Mouse (Mus musculus) spleen, postnatal 10 days (tissue): ENCODE results near the gene Surf6.
"Not testable (repeated sequence)": the region's sequence is repeated elsewhere in the genome, so short reads cannot be mapped to it uniquely, and the experiment has no call there.

Experiments
- DNase-seq, 2 experiments: peaks; one replicate each; pipeline ENCODE4 v3.0.0; 2021 to 2022; ENCODE audit warnings: low spot score in 2 of 2

The Surf6 gene

GRCm38 (mm10) chr2:26913416-26914147 is 10.9 kb upstream of the Surf6 start:
- no peak for DNase-seq

GRCm38 (mm10) chr2:26912253-26912770 is 9.6 kb upstream of the Surf6 start:
- no peak for DNase-seq

GRCm38 (mm10) chr2:26910994-26911765 is 8.5 kb upstream of the Surf6 start:
- DNase-seq = peak; percentile 34 to 78

DNA sequence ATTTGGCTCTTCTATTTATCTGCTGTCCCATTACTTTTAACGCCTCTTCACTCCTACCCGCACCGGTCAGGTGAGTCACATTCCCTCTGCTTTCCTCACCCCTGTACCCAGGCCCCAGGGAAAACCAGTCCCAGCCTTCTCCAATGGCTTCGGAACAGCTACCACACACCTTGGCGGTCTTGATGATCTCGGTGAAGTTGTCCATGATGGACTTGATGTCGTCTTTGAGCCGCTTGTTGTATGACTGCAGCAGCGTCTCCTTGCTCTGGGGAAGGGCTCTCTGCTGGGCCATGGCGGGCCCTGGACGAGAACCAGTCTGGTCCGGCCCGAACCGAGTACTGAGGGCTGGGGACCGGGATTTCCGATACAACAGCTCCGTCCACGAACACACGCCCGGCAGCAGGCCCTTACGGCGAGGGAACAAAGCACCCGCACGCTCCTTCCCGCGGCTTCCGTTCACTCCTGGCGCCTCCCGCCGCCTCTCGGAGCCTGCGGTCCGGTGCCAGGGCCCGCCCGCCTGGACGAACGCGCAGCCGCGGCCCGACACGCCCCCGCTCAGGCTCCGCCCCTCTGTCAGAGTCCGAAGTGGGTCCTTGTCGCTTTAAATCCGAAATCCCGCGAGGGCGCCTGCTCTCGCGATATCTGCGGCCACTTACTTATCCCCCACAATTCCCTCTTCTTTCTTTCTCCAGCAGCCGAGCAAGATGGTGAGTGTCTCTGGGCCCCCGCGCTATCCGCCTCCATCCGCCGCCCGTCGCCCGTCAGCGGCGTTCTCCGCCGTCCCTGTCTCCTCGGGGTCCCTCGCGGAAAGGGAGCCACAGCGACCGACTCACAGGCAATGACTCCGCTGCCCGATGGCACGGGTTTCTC is 7.7 kb upstream of the Surf6 start, which contains the start of the genes Med22 and Rpl7a:
TSS of gene Med22 (minus strand) at position 554 of the 870 bp plus-strand sequence.
TSS of gene Rpl7a (plus strand) at position 641 of the 870 bp plus-strand sequence.
- DNase-seq = peak; percentile 100

DNA sequence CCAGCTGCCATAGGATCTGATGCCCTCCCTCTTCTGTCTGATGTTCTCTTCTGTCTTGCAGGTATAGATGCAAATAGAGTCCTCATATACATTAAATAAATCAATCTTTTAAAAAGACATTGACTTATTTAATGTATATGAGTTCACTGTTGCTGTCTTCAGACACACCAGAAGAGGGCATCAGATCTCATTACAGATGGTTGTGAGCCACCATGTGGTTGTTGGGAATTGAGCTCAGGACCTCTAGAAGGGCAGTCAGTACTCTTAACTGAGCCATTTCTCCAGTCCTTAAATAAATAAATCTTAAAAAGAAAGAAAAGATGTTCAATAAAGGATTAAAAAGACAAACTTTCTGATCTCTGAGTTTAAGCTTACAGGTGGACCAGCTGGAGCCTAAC is 6.7 kb upstream of the Surf6 start:
- DNase-seq = no peak

DNA sequence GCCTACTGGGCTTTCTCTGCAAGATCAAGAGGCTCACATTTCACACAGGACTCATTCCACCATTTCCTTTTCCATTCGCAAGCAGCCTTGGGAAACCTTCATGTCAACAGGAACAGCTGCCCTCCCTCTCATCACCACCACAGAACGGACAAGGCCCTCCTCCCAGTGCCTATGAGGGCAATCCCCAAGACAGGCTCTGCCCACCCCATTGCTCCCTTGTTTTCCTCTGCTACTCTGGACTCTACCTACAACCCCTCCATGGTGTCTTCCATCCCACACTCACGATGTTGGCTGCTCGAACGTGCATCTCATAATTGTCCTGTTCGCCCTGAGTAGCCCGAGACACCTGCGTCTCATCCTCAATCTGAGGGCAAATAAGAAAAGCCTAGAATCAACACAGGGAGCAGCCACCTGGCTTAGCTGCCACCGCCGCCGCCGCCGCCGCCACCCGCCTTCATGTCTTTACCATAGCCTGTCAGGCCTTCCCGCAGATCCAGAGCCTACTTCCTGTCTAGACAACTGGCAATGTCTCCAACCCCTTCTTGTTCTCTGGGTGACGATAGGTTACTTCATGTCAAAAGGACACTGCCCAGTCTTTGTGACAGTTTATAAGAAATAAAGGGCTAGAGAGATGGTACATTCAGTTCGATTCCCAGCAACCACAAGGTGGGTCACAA is 6.2 kb upstream of the Surf6 start:
- DNase-seq = no peak

DNA sequence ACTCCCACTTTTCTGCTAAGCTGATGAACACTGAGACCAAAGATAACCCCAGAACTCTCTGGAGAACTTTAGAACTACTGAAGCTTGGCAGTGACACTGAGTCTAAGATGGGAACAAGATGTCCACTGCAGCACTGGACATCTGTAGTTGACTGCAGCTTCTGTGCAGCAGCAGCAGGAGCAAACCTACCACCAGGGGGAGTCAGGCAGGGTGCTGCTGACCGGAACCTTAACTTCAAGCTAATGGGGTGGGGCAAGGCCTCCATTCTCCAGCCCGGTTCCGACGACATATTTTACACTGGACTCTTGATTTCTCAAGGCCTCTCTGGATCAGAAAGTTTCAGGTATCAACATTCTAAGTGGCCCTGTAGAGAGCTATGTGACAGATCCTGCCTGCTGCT is 4.4 kb upstream of the Surf6 start:
- DNase-seq = peak in 1 of 2 experiments; percentile 69

GRCm38 (mm10) chr2:26906431-26906830 is 3.8 kb upstream of the Surf6 start:
- DNase-seq = no peak

- DNase-seq = no peak
These were observed 3.3 kb upstream of the Surf6 start for GRCm38 (mm10) chr2:26905936-26906335.

GRCm38 (mm10) chr2:26903311-26903710 is 632 bp upstream of the Surf6 start:
- DNase-seq = no peak

DNA sequence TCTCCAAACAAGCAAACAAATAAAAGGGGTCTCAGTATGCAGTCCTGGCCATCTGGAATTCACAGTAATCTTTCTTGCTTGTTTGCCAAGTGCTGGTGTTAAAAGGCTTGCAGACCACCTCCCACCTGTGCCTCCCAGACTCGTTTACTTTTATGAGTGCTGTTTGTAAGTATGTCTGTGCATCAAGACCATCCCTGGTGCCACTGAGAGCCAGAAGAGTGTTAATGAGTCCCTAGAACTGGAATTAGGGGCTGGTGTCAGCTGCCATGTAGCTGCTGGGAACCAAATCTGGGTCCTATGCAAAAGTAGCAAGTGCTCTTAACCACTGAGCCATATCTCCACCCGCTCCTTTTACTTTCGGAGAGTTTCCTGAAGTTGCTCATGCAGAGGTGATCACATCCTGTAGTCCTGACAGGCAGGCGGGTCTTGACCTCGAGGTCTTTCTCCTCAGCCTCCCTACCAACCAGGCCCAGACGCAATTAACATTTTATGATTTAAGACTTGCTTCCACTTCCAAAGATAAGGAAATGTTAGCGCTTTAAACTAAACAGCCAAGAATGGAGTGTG is 762 bp downstream of the Surf6 start:
- DNase-seq = no peak

- DNase-seq = no peak
These were observed 1.9 kb downstream of the Surf6 start for GRCm38 (mm10) chr2:26900731-26901130.

- DNase-seq = no peak
These were observed 6.8 kb downstream of the Surf6 start for GRCm38 (mm10) chr2:26895898-26896297.

- not testable (repeated sequence) for DNase-seq
These were observed 16.5 kb downstream of the Surf6 start for GRCm38 (mm10) chr2:26886170-26886569.

GRCm38 (mm10) chr2:26885541-26885940 is 17.1 kb downstream of the Surf6 start:
- DNase-seq = not testable (repeated sequence)

GRCm38 (mm10) chr2:26878571-26878970 is 24.1 kb downstream of the Surf6 start:
- no peak for DNase-seq

DNA sequence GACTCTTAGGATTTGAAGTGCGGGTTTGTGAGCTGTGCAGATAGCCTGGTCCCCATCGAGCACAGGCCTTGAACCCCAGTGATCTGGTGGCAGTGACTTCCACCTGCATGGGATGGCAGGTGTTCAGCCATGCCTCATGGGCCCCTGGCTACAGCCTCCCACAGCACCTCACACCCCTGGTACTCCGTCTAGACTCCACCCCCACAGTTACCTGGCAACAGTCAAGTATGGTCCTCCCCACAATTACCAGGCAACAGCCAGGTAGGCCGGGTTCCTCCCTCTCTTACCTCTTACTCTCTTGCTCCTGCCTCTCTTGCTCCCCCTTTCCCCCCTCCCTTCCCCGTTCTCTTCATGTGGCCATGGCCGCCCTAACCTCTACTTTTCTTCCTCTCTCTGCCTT is 32.0 kb downstream of the Surf6 start:
- DNase-seq = no peak

- no peak for DNase-seq
These were observed 37.8 kb downstream of the Surf6 start, which contains the start of gene Abo for GRCm38 (mm10) chr2:26864879-26865278. Abo (minus strand) TSS chr2:26864979.

DNA sequence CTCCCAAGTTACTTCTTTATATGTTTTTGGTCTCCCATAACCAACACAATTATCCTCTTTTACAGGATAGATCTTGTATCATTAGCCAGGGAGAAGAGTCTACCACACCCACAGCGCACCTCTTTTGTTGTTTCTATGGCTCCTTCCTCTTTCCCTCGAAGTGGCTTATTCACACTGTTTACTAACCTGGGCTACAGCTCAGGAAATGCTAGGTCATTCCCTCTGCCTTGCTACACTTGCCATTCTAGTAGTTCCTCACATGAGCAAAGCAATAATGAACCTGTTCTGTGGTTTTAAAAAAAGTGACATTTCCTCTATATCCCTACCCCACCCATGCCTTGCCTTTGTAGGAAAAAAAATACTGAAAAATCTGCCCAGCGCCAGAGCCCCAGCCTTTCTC is 39.8 kb downstream of the Surf6 start:
- no peak for DNase-seq

GRCm38 (mm10) chr2:26847706-26848105 is 55.0 kb downstream of the Surf6 start:
- DNase-seq = peak in 1 of 2 experiments; percentile 38
